Mouse (Mus musculus) brown adipose tissue, adult 24 weeks (tissue): ENCODE data around the gene Rmnd1. TPM values are rescaled to one million over a fixed set of nuclear protein-coding genes. Genes with fewer than 3 reads are reported as not detected.

Experiments
- H3K27ac ChIP-seq: fragments of 200-500 bp; replicated peaks from 2 replicates; pipeline ENCODE4 v1.5.1; 2012; ENCODE audit warnings: low read depth, mild to moderate bottlenecking, low read length
- H3K4me1 ChIP-seq: fragments of 200-500 bp; 2 replicates; pipeline ENCODE4 v1.6.1; 2012; ENCODE audit warnings: low read length, mixed read lengths; ENCODE audit not compliant: control insufficient read depth, insufficient read depth, insufficient read length
- H3K4me3 ChIP-seq: fragments of 200-500 bp; 2 replicates; pipeline ENCODE4 v1.5.1; 2012; ENCODE audit warnings: low read depth, mild to moderate bottlenecking, low read length, moderate library complexity; ENCODE audit not compliant: insufficient read depth
- polyA plus RNA-seq: library from polyadenylated mRNA; stranded (reverse); fragments of >200 nt; gene quantifications from 2 replicates; pipeline ENCODE4 v1.2.4, GENCODE M21; 2012; ENCODE audit not compliant: missing spikeins, insufficient read depth, insufficient read length

The Rmnd1 gene
- polyA plus RNA-seq, 1 experiment = 116 TPM

- H3K4me1 ChIP-seq = peaks cover 24% of the 10 kb centered on the region
- H3K4me3 ChIP-seq = peak overlapping the region; percentile 95
- peak overlapping the region; percentile 95 for H3K27ac ChIP-seq
Observed at GRCm38 (mm10) chr10:4386609-4387591, 45.3 kb downstream of the Rmnd1 start.

- no peak overlapping the region for H3K4me3 ChIP-seq
- peaks cover 4% of the 10 kb centered on the region for H3K4me1 ChIP-seq
- no peak overlapping the region for H3K27ac ChIP-seq
Observed at GRCm38 (mm10) chr10:4384244-4384643, 47.9 kb downstream of the Rmnd1 start.

- Histone ChIP-seq H3K27ac (no peak overlapping the region), H3K4me3 (no peak overlapping the region), H3K4me1 (no peaks in the 10 kb centered on the region; the same call in 1 of the 2 replicates)
Observed at GRCm38 (mm10) chr10:4380748-4381147, 51.4 kb downstream of the Rmnd1 start.

- H3K27ac ChIP-seq = no peak overlapping the region
- H3K4me1 ChIP-seq = no peaks in the 10 kb centered on the region; the same call in 1 of the 2 replicates
- H3K4me3 ChIP-seq = no peak overlapping the region
Observed at GRCm38 (mm10) chr10:4376931-4377330, 55.3 kb downstream of the Rmnd1 start.

GRCm38 (mm10) chr10:4376461-4376860 is 55.7 kb downstream of the Rmnd1 start:
- Histone ChIP-seq H3K27ac (no peak overlapping the region), H3K4me3 (no peak overlapping the region), H3K4me1 (no peaks in the 10 kb centered on the region; the same call in 1 of the 2 replicates)

- Histone ChIP-seq H3K4me1 (no peaks in the 10 kb centered on the region; the same call in 1 of the 2 replicates), H3K4me3 (no peak overlapping the region), H3K27ac (no peak overlapping the region)
Observed at GRCm38 (mm10) chr10:4375267-4375666, 56.9 kb downstream of the Rmnd1 start.

- H3K4me1 ChIP-seq = no peaks in the 10 kb centered on the region; the same call in 1 of the 2 replicates
- no peak overlapping the region for H3K27ac ChIP-seq
- no peak overlapping the region for H3K4me3 ChIP-seq
Observed at GRCm38 (mm10) chr10:4374734-4375133, 57.5 kb downstream of the Rmnd1 start.

- Histone ChIP-seq H3K4me1 (no peaks in the 10 kb centered on the region; the same call in 1 of the 2 replicates), H3K4me3 (no peak overlapping the region), H3K27ac (no peak overlapping the region)
Observed at GRCm38 (mm10) chr10:4374239-4374638, 57.9 kb downstream of the Rmnd1 start.

- H3K4me1 ChIP-seq = no peaks in the 10 kb centered on the region; the same call in 1 of the 2 replicates
- H3K4me3 ChIP-seq = no peak overlapping the region
- no peak overlapping the region for H3K27ac ChIP-seq
Observed at GRCm38 (mm10) chr10:4373558-4373957, 58.6 kb downstream of the Rmnd1 start.

- Histone ChIP-seq H3K4me3 (no peak overlapping the region), H3K27ac (no peak overlapping the region), H3K4me1 (no peaks in the 10 kb centered on the region; the same call in 1 of the 2 replicates)
Observed at GRCm38 (mm10) chr10:4372011-4372410, 60.2 kb downstream of the Rmnd1 start.

GRCm38 (mm10) chr10:4370105-4370504 is 62.1 kb downstream of the Rmnd1 start:
- H3K4me1 ChIP-seq = no peaks in the 10 kb centered on the region
- H3K27ac ChIP-seq = no peak overlapping the region
- no peak overlapping the region for H3K4me3 ChIP-seq

- H3K4me3 ChIP-seq = no peak overlapping the region
- H3K27ac ChIP-seq = no peak overlapping the region
- H3K4me1 ChIP-seq = no peaks in the 10 kb centered on the region
Observed at GRCm38 (mm10) chr10:4364618-4365017, 67.6 kb downstream of the Rmnd1 start.

- no peaks in the 10 kb centered on the region for H3K4me1 ChIP-seq
- no peak overlapping the region for H3K27ac ChIP-seq
- no peak overlapping the region for H3K4me3 ChIP-seq
Observed at GRCm38 (mm10) chr10:4357435-4357834, 74.8 kb downstream of the Rmnd1 start.

GRCm38 (mm10) chr10:4356640-4357039 is 75.5 kb downstream of the Rmnd1 start:
- H3K4me3 ChIP-seq = no peak overlapping the region
- no peaks in the 10 kb centered on the region for H3K4me1 ChIP-seq
- H3K27ac ChIP-seq = no peak overlapping the region

GRCm38 (mm10) chr10:4355882-4356451 is 76.2 kb downstream of the Rmnd1 start:
- Histone ChIP-seq H3K4me3 (no peak overlapping the region), H3K4me1 (no peaks in the 10 kb centered on the region), H3K27ac (no peak overlapping the region)
